Mouse (Mus musculus) cerebellum, adult 18-20 months (tissue): ENCODE data around the gene Pde11a.

Source experiments
- DNase-seq, 2 experiments: peaks; one replicate each; pipeline ENCODE4 v3.0.0; 2021

Pde11a gene

GRCm38 (mm10) chr2:76319231-76319630 is 19.3 kb downstream of the Pde11a start:
- no peak for DNase-seq

- DNase-seq, result no peak
These were observed 50.9 kb downstream of the Pde11a start for GRCm38 (mm10) chr2:76287671-76288070.

- DNase-seq, result no peak
These were observed 52.3 kb downstream of the Pde11a start for GRCm38 (mm10) chr2:76286288-76286740.

- no peak for DNase-seq
These were observed 53.4 kb downstream of the Pde11a start for GRCm38 (mm10) chr2:76285150-76285549.

- peak; percentile 66 to 76 for DNase-seq
These were observed 55.0 kb downstream of the Pde11a start for GRCm38 (mm10) chr2:76283378-76284132.

GRCm38 (mm10) chr2:76269494-76269893 is 69.1 kb downstream of the Pde11a start:
- no peak for DNase-seq

- no peak for DNase-seq
These were observed 71.2 kb downstream of the Pde11a start for GRCm38 (mm10) chr2:76267335-76267734.

- no peak for DNase-seq
These were observed 72.0 kb downstream of the Pde11a start for GRCm38 (mm10) chr2:76266622-76267021.

GRCm38 (mm10) chr2:76264258-76264657 is 74.3 kb downstream of the Pde11a start:
- no peak for DNase-seq

GRCm38 (mm10) chr2:76262661-76263060 is 75.9 kb downstream of the Pde11a start:
- no peak for DNase-seq

GRCm38 (mm10) chr2:76254833-76255232 is 83.7 kb downstream of the Pde11a start:
- DNase-seq, result peak; percentile 43 to 54

GRCm38 (mm10) chr2:76251379-76251778 is 87.2 kb downstream of the Pde11a start:
- DNase-seq, result no peak

GRCm38 (mm10) chr2:76248242-76248641 is 90.3 kb downstream of the Pde11a start:
- DNase-seq, result no peak

- DNase-seq, result no peak
These were observed 99.4 kb downstream of the Pde11a start for GRCm38 (mm10) chr2:76239175-76239574.

GRCm38 (mm10) chr2:76238496-76238895 is 100.1 kb downstream of the Pde11a start:
- DNase-seq, result no peak

- no peak for DNase-seq
These were observed 100.7 kb downstream of the Pde11a start for GRCm38 (mm10) chr2:76237638-76238420.

- DNase-seq, result no peak
These were observed 118.0 kb downstream of the Pde11a start for GRCm38 (mm10) chr2:76220364-76221108.

- DNase-seq, result no peak
These were observed 119.0 kb downstream of the Pde11a start for GRCm38 (mm10) chr2:76219540-76219939.

- peak; percentile 5 to 15 for DNase-seq
These were observed 122.4 kb downstream of the Pde11a start for GRCm38 (mm10) chr2:76216146-76216545.

- DNase-seq, result no peak
These were observed 123.4 kb downstream of the Pde11a start for GRCm38 (mm10) chr2:76215219-76215618.

- no peak for DNase-seq
These were observed 153.4 kb downstream of the Pde11a start for GRCm38 (mm10) chr2:76185126-76185525.

GRCm38 (mm10) chr2:76162822-76163221 is 175.8 kb downstream of the Pde11a start:
- no peak for DNase-seq

- DNase-seq, result no peak
These were observed 179.6 kb downstream of the Pde11a start for GRCm38 (mm10) chr2:76158973-76159372.
